Mouse (Mus musculus) ES-CJ7 (cell line): Measurements from ENCODE around the gene Sfxn2.

Experiments used
- DNase-seq: peaks from one replicate; pipeline ENCODE4 v3.0.0; 2011; ENCODE audit warnings: low read depth, low spot score

Gene Sfxn2

DNA sequence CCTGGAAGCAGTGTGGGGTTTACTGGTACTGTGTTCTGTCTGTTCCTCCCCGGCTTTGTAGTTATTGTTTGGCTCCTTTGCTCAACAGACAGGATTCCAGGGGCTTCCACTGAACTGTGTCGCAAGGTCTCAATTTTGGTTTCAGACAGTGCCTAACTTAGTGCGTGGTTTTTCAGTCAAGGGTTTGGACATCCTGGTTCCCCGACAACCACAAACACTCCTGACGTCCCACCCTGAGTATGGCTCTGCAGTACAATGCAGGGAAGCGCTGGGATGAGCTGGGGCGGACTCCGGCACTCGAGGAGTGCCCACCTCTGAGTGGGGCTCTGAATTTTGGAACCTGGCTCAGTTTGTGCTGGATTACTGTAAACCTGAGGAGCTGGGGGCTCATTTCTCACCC, 56.6 kb downstream of the Sfxn2 start:
- no peak for DNase-seq

DNA sequence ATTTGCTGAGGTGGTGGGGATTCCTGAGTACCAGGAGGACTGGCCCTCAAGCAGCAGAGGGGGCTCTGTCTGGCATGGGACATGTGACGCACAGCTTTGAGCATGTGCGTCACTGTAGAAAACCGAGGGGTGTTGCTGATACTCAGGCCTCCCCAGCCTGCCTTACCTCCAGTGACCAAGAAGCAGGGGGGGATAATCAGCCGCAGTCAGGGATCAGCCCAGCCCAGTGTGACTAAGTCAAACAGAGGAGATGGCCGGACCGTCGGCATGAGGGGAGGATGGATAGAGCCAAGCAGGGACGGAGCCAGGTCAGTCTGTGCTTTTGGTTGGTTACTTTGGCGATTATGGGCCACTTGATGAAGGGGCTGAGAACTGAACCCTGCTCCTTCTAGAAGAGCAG, 58.5 kb downstream of the Sfxn2 start:
- no peak for DNase-seq

DNA sequence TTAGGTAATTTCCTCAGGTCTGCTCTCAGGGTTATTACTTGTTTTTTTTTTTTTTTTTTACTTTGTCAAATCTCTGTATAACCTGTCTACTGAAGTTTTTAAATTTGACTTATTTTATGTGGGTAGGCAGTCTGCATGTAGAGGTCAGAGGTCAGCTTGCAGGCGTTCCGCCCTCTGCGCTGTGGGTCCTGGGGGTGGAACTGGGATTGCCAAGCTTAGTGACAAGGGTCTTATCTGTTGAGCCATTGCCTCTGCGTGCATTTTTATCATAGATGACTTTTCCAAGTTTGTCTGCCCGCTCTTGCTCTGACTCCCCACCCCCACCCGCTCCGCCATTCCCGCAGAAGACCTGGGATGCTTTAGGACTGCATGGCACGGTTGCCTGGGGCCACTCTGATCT, 62.6 kb downstream of the Sfxn2 start:
- no peak for DNase-seq

DNA sequence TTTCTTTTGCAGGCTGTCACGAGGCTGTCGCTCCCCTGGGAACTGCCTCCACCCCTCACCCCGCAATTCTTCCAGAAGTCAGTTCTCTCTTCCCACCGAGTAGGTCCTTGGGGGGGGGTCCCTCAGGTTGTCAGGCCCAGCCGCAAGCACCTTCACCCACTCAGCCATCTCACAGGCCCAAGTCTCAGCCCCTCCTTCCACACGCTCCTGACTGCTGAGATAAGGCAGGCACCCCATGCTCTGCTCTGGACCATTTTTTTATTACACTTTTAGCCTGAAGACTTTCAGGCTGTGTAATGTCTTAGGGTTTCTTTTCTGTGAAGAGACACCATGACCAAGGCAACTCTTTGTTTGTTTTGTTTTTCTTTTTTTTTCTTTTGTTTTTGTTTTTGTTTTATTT, 64.4 kb downstream of the Sfxn2 start:
- DNase-seq = no peak

DNA sequence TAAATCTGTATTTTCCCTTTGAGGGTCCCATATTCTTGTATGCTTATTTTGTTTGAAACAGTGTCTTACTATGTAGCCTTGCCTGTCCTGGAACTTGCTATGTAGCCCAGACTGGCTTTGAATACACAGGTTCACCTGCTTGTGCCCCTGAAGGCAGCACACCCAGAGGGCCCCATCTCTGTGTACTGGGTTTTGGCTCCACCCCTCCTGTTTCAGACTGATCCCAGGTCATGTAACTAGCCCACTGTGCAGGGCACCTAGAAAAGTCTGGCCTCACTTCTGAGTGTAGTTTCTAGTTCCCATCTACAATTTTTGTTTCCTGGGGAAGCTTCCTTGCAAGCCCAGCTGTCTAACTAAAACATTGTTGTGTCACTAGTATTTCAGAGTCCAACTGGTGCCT, 65.9 kb downstream of the Sfxn2 start:
- no peak for DNase-seq

DNA sequence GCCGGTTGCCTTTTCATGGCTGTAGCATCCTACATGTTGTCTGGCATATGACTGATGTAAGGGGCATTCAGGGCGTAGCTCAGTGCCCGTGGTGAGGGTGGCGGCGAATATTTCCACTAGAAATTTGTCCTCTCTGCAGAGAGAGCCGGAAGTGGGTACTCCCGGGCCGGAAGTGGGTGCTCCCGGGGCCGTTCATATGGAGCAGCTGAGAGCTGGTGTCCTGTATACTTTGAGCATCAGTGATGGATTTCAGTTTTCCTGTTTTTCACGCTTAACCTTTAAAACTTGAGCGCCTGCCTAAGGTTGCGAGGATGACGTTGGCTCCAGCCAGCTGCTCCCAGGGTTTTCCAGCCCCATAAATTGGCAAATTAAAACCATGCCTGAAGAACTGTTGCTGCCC, 66.3 kb downstream of the Sfxn2 start:
- no peak for DNase-seq

DNA sequence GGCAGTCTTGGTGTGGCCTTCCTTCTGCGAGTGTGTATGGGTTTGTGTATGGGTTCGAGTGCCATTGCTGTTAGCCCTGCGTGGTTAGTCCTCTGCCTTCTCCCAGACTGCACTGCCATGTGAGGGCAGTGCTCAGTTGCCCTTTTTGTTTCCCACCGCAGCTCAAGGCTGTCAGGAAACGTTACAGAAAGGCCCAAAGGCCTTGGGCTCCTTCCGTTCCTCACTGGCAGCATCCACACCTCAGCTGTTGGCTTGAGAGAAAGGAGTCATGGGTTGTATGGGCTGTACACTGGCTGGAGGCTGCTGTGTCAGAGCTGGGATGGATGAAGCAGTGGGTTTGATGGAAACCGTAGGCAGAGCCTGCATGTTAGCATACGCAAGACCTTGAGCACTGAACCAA, 67.6 kb downstream of the Sfxn2 start:
- no peak for DNase-seq

DNA sequence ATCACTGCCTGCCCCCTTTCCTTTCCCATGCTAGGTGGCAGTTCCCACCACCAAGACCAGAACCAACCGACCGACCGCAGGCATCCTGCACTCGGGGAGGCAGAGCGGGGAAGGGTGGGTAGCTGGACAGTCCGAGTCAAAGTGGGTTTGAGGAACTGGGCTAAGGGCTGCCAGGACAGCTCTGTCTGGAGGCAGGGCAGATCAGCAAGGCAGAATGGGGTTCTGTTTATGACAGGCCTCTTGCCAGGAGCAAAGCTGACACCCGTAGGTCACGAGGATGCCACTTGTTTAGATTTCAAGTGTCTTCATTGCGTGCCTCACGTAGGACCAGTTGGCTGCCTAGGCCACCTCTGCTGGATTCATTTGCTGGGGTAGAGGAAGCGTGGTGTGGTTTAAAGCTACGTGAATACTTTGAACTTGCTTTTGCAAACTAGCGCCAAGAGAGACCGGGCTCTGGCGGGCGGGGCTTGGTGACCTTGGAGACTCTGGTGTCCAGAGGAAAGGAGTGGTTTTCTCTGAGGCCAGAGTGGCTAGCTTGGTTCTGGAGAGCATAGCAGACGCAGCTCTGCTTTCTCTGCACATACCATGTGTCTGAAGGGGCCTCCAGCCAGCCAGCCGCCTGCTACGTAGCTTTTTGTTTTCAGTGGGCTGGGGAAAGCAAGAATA, 68.4 kb downstream of the Sfxn2 start:
- DNase-seq = no peak

DNA sequence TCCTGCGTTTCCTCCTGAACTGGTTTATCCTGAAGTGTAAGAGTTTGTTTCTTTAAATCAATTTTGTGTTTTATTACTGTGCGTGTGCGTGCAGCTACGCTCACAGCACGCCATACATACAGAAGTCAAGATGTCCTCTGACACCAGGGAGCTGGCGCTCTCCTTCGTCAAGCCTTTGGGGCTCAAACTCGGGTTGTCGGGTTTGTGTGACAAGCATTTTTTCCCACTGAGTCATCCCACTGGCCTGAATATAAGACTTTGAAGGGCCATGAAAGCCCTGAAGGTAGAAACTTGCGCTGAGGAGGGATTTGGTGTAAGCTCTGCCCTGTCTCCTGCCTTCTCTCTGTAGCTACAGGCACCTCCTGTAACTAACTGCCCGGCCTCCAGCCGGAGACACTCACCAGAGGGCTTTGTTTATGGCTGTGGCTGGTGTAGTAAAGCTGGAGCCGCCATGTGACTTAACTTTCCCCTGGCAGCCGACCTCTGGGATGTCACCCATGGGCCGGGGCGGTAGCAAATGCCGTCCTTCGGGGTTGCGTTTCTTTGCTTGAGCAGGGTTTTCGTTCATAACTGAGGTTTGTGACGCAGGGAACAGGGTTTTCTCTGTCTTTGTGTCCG, 69.1 kb downstream of the Sfxn2 start:
- no peak for DNase-seq

DNA sequence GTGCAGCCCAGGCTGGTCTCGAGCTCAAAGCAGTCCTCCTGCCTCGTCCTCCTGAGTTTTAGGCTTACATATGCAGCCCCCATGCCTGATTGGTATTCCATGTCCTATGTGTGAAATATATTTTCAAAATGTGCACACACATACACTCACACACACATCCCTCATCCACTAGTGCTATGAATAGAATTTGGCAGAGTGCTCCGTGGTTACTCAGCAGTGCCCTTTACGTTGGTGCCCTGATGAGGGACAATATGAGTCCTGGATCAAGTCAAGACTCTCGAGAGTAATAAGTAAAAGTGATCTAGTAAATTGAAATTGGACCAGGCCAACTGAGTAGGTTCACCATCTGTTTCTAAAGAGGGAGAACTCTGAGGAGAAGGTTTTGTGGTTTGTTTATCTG, 70.1 kb downstream of the Sfxn2 start:
- DNase-seq = no peak

DNA sequence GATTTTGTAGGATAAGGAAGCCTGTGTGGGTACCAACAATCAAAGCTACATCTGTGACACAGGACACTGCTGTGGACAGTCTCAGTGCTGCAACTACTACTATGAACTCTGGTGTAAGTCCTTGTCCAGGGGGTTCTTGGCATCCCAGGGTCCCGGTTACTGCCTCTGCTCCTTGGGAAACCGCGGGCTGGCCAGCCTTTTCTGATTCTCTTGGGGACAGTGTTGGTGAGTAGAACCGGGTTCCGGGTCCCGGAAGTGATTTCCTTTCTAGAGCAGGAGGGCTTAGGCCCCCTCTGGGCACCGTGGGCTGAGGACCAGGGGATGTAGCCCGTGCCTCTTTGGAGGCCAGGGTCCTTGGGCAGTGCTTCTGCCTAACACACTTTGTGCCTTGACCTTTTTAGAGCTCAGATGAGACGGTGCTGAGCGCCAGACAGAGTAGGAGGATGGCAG, 71.2 kb downstream of the Sfxn2 start:
- no peak for DNase-seq

DNA sequence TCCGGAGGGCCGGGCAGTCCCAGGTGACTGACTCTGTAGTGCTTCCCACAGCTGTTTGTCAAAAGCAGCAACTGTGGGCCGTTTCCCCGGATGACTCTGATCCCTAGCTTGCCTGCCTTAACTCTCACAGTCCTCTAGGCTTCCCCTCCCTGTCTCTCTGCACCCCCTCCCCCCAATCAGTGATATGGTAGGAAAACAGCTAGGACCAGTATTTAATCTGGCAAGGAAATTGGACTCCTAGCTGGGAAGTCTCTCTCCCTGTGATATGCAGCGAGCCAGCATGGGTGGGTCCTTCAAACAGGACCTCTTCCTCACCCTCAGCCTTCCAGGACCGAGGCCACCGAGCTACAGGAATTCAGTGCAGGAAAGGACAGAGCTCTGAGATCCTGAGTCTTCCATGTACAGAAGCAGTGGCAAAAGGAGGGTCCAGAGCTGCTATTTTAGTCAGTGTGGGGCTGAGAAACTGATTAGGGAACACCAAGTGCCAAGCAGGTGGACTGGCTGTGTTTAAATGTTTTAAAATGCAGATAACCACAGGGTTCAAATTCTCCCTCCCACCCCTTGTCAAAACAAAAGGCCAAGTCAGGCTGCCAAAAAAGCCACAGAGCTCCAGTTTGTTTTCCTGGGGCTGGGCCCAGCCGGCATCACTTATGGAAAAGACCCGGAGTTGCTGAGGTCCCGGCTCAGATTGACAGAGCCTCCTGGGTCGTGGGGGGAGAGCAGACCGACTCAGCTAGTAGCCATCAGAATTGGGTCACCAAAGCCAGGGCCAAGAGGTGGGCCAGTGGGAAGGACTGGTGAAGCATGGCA, 71.8 kb downstream of the Sfxn2 start:
- no peak for DNase-seq

DNA sequence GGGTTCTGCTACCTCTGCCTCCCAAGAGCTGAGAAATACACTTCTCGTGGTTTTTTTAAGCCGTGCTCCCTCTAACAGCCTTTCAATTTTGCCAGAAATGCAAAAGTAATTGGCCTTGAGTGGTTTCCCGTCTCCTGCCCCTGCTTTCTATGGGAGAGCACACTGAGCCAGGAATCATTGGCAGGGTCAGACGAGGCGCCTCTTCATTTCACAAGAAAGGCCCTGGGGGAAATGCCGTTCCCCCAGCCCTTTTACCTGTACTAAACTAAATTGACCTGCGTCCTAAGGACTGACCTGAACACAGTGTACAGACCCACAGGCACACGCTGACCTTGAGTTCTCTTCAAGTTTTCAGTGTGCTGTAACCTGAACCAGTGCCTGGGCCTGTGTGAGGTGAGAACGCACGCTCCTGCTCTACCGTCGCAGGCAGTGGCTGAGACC, 72.9 kb downstream of the Sfxn2 start:
- no peak for DNase-seq

DNA sequence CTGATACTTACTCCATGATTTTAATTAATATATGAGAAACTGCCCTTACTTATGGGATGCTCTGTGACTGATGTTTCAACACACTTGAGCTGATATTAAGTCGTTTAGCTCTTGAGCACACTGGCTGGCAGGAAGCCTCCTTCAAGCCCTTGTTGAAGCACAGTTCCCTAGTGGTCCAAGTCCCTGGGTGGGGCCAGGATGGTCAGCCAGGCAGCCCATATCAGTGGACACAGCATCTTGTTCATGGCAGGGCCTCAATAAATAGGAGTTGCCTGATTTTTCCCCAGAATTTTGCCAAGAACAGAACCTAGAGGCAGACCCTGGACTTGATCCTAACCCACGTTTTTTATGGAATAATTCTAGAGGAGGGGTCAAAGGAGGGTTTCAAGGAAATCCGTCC, 74.1 kb downstream of the Sfxn2 start:
- DNase-seq = no peak
